Mouse (Mus musculus) central nervous system, embryonic 14 days (tissue): ENCODE data around the gene Snapc3. TPM values are rescaled to one million over a fixed set of nuclear protein-coding genes. Genes with fewer than 3 reads are reported as not detected.

Experiments used
- polyA plus RNA-seq: library from polyadenylated mRNA; depleted of rRNA; stranded (reverse); fragments of >200 nt; gene quantifications from 2 replicates; pipeline ENCODE4 v1.2.3, GENCODE M21; 2012; rRNA removed

Gene Snapc3
- 66.1 and 78.0 TPM in 2 replicates for polyA plus RNA-seq

GRCm38 (mm10) chr4:83417160-83417819 lies at the start of gene Snapc3:
Snapc3 (plus strand) TSS chr4:83417724.

GRCm38 (mm10) chr4:83486117-83486901 lies 68.8 kb downstream of the Snapc3 start, which contains the start of gene Psip1:
Psip1 (minus strand) TSS chr4:83486459.

Other genes with a start within 250 kb of the Snapc3 start
- 6.7 and 11.1 TPM in 2 replicates for gene Ttc39b, start 93.5 kb upstream of the Snapc3 start, polyA plus RNA-seq
- 304 and 352 TPM in 2 replicates for gene Psip1, start 68.7 kb downstream of the Snapc3 start, polyA plus RNA-seq
- gene Ccdc171, start 107.8 kb downstream of the Snapc3 start, polyA plus RNA-seq, result 6.5 and 7.0 TPM in 2 replicates